Mouse (Mus musculus) adrenal gland, adult 18-20 months (tissue): Measurements from ENCODE around the gene Rnf44. TPM values are rescaled to one million over a fixed set of nuclear protein-coding genes. Genes with fewer than 3 reads are reported as not detected.
A peak's percentile ranks its signal among the peaks of the same experiment; 100 is the strongest.

Experiments used
- DNase-seq, 2 experiments: peaks; one replicate each; pipeline ENCODE4 v3.0.0; 2021 to 2022; ENCODE audit warnings: low spot score in 2 of 2
- total RNA-seq, 2 experiments: library from RNA; stranded (reverse); gene quantifications; 1 replicate in 1 of 2; 2 replicates in 1 of 2; pipeline ENCODE4 v1.2.3; 2021

The Rnf44 gene
- total RNA-seq, 2 experiments from 2014 or later = 98.4 to 123 TPM

- peak; percentile 95 to 98 for DNase-seq
Measured at GRCm38 (mm10) chr13:54687575-54688424, 5.9 kb downstream of the Rnf44 start.

- peak; percentile 67 to 73 for DNase-seq
Measured at GRCm38 (mm10) chr13:54687096-54687495, 6.6 kb downstream of the Rnf44 start.

- no peak for DNase-seq
Measured at GRCm38 (mm10) chr13:54686139-54687053, 7.3 kb downstream of the Rnf44 start.

- DNase-seq = peak in 1 of 2 experiments; percentile 66
Measured at GRCm38 (mm10) chr13:54685174-54685573, 8.5 kb downstream of the Rnf44 start.

GRCm38 (mm10) chr13:54684140-54684896 lies 9.4 kb downstream of the Rnf44 start:
- peak in 1 of 2 experiments; percentile 69 for DNase-seq

GRCm38 (mm10) chr13:54683301-54683700 lies 10.4 kb downstream of the Rnf44 start:
- no peak for DNase-seq

- no peak for DNase-seq
Measured at GRCm38 (mm10) chr13:54681291-54681690, 12.4 kb downstream of the Rnf44 start.

GRCm38 (mm10) chr13:54680184-54680853 lies 13.4 kb downstream of the Rnf44 start:
- no peak for DNase-seq

GRCm38 (mm10) chr13:54678263-54678662 lies 15.4 kb downstream of the Rnf44 start:
- no peak for DNase-seq

- DNase-seq = no peak
Measured at GRCm38 (mm10) chr13:54675895-54676590, 17.7 kb downstream of the Rnf44 start.

- no peak for DNase-seq
Measured at GRCm38 (mm10) chr13:54670491-54670890, 23.2 kb downstream of the Rnf44 start.

- DNase-seq = no peak
Measured at GRCm38 (mm10) chr13:54665062-54665461, 28.6 kb downstream of the Rnf44 start.

GRCm38 (mm10) chr13:54664509-54664908 lies 29.2 kb downstream of the Rnf44 start:
- DNase-seq = no peak

GRCm38 (mm10) chr13:54663999-54664398 lies 29.7 kb downstream of the Rnf44 start:
- DNase-seq = no peak

- no peak for DNase-seq
Measured at GRCm38 (mm10) chr13:54661358-54661757, 32.3 kb downstream of the Rnf44 start.

GRCm38 (mm10) chr13:54660877-54661276 lies 32.8 kb downstream of the Rnf44 start:
- no peak for DNase-seq

GRCm38 (mm10) chr13:54650461-54650860 lies 43.2 kb downstream of the Rnf44 start:
- no peak for DNase-seq

GRCm38 (mm10) chr13:54635011-54635410 lies 58.7 kb downstream of the Rnf44 start:
- DNase-seq = no peak

GRCm38 (mm10) chr13:54632731-54633277 lies 60.9 kb downstream of the Rnf44 start:
- DNase-seq = no peak
